Mouse (Mus musculus): ENCODE measurements around the gene Pex5. TPM values are rescaled to one million over a fixed set of nuclear protein-coding genes. Genes with fewer than 3 reads are reported as not detected.
"Not testable (repeated sequence)": the region's sequence is repeated elsewhere in the genome, so short reads cannot be mapped to it uniquely, and the experiment has no call there.

The Pex5 gene
- polyA plus RNA-seq, 1 experiment from 2014 or later, result 26.5 TPM

DNA sequence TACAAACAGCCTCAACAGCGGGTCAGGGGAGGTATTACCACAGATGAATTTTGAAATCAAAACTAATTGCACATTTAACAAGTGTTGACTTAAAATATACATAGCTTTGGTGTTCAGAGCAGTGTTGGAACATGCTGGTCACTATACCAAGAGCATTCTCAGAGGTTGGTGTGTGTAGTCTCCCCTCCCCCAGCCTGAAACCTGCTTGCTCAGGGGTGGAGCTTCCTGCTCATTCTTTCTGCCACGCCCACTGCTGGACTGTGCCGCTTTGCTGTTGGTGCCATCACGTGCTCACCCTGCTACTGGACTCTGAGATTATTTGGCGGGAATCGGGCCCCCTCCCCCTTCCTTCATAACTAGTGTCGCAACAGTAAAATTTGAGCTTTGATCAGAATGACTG lies 10.2 kb upstream of the Pex5 start:
- peak overlapping the region; percentile 56; the same call in 1 of the 2 replicates for H3K27ac ChIP-seq
- peaks cover 10% of the 10 kb centered on the region for H3K27me3 ChIP-seq (replicated peaks)
- H3K9me3 ChIP-seq (replicated peaks); H3K36me3 ChIP-seq; H3K4me3 ChIP-seq: not testable (repeated sequence)
- peak overlapping the region; percentile 46 for H3K4me2 ChIP-seq
- ATAC-seq, result peak; percentile 73
- WGBS (ENCODE audit: insufficient replicate concordance), result 19% methylated on average over 7 of the region's 7 CpGs
- H3K4me1 ChIP-seq, result peaks cover 29% of the 10 kb centered on the region
- H3K9ac ChIP-seq, result peak overlapping the region; percentile 45; the same call in 1 of the 2 replicates

- WGBS (ENCODE audit: insufficient replicate concordance), result 0% methylated on average over 1 of the region's 1 CpGs
Observed at GRCm38 (mm10) chr6:124424068-124424498, 9.2 kb upstream of the Pex5 start.

GRCm38 (mm10) chr6:124418686-124419085 lies 3.8 kb upstream of the Pex5 start:
- 69% methylated on average over 3 of the region's 3 CpGs for WGBS (ENCODE audit: insufficient replicate concordance)
- ATAC-seq, result no peak
- no peak overlapping the region for H3K4me2 ChIP-seq

More at GRCm38 (mm10) chr6:124424068-124424498, 9.2 kb upstream of the Pex5 start:
- H3K4me2 ChIP-seq, result no peak overlapping the region
- H3K36me3 ChIP-seq, result no peaks in the 10 kb centered on the region
- peaks cover 10% of the 10 kb centered on the region for H3K27me3 ChIP-seq (replicated peaks)
- H3K27ac ChIP-seq, result 0 out of 2 replicates have a peak overlapping the region, but pooled peaks have one; percentile 56
- H3K9ac ChIP-seq, result no peak overlapping the region
- H3K9me3 ChIP-seq (replicated peaks), result no peaks in the 10 kb centered on the region
- H3K4me1 ChIP-seq, result peaks cover 29% of the 10 kb centered on the region
- no peak overlapping the region for H3K4me3 ChIP-seq
- ATAC-seq, result peak; percentile 87

DNA sequence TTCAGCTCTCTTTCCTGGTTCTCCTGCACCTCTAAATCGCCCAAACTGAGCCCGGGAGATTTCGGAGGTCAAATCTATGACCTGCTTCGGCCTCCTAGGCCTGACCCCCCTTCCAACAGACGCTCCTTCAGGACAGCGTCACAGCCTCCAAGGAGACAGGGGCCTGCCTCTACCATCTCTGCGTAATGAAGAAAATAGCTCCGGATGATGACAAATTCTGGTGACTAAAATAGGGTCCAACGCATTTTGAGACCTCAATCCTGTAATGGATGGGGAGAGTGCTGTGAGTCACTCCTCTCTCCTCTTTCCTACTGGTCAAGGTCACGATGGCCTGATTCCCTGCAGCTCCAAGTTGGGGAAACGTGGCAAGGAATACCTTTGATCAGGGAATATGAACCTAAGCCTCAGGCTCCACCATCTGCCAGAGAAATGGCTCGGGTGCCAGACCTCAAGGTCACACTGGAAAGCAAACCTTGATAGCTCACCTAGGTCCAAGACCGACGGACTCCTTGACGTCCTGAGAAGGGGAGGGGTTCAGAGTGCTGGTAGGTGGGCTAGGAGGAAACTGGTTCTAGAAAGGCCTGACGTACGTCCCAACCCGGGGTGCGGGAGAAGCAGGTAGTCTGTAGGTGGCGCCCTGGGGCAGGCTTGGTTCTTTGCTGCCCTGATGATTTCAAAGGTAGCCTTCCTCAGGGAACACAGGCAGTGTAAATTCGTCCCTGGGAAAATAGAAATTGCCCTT lies 651 bp upstream of the Pex5 start:
- Histone ChIP-seq H3K27me3 (replicated peaks) (no peaks in the 10 kb centered on the region), H3K9ac (peak overlapping the region; percentile 95), H3K27ac (peak overlapping the region; percentile 67), H3K9me3 (replicated peaks) (no peaks in the 10 kb centered on the region), H3K4me2 (peak overlapping the region; percentile 97), H3K4me3 (peak overlapping the region; percentile 96), H3K4me1 (peaks cover 27% of the 10 kb centered on the region), H3K36me3 (peaks cover 18% of the 10 kb centered on the region)
- 3% methylated on average over 21 of the region's 21 CpGs for WGBS (ENCODE audit: insufficient replicate concordance)
- peak; percentile 56 for ATAC-seq

More at GRCm38 (mm10) chr6:124418686-124419085, 3.8 kb upstream of the Pex5 start:
- Histone ChIP-seq H3K27me3 (replicated peaks) (no peaks in the 10 kb centered on the region), H3K36me3 (no peaks in the 10 kb centered on the region), H3K9ac (no peak overlapping the region), H3K27ac (no peak overlapping the region), H3K4me3 (no peak overlapping the region), H3K4me1 (peaks cover 15% of the 10 kb centered on the region), H3K9me3 (replicated peaks) (no peaks in the 10 kb centered on the region)

DNA sequence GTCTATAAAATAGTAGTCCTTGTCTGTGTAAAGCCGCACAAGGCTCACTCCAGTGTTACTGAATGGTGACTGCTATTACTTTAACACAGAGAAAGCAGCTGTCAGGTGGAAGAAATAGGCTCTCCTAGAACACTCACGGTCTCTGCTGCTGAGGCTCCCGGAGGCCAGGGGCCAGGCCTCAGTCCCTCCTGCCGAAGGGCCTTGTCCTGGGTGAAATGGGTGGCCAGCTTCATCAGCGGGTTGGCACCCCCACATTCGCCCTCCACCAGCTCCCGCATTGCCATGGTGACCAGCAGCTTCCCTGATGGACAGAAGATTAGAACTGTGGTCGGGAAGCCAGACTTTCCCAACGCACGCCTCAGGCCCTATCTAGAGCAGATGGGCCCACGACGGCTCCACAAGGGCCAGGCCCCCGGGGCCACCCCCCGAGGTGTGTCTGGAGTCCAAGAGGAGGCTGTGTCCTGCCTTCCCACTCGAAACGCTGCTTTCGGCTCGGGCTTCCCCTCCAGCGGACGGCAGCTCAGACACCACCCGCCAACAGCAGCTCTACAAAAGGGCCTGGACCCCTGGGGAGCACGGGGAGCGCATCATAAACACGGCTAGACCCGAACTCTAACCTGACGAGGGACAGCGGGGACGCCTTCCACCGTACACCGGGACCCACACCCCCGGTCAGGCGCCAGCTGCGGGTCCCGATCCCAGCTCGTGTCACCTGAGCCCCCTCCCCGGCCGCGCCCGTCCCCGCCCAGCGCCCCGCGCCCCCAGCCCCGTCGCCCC lies 529 bp downstream of the Pex5 start:
- WGBS (ENCODE audit: insufficient replicate concordance), result 2% methylated on average over 41 of the region's 45 CpGs
- H3K4me1 ChIP-seq, result peaks cover 27% of the 10 kb centered on the region
- peak; percentile 62 for ATAC-seq

DNA sequence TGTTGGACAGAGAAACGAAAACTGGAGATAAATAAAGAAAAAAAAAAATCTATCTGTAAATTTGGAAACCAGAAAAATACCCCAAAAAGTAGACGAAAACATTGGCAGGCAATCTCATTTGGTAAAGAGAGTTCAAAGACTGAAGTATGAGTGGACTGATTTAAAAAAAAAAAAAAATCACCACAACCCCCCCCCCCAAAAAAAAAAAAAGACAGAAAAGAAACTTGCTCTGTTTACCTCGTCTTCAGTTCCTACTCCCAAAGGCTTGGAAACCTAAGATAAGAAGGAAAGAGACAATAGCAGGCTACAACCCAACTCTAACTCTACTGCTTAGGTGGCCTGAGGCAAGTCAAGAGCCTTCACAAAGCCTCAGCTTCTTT lies 1.1 kb downstream of the Pex5 start:
- H3K4me3 ChIP-seq, result peak overlapping the region; percentile 96
- H3K4me2 ChIP-seq, result peak overlapping the region; percentile 97
- WGBS (ENCODE audit: insufficient replicate concordance), result 46% methylated on average over 3 of the region's 3 CpGs
- H3K4me1 ChIP-seq, result peaks cover 27% of the 10 kb centered on the region
- H3K36me3 ChIP-seq, result peaks cover 25% of the 10 kb centered on the region
- peak overlapping the region; percentile 87 for H3K27ac ChIP-seq
- no peak; the same call in 1 of the 2 replicates for ATAC-seq
- peak overlapping the region; percentile 95 for H3K9ac ChIP-seq
- no peaks in the 10 kb centered on the region for H3K9me3 ChIP-seq (replicated peaks)
- no peaks in the 10 kb centered on the region for H3K27me3 ChIP-seq (replicated peaks)

More for the DNA sequence above, 529 bp downstream of the Pex5 start:
- Histone ChIP-seq H3K4me3 (peak overlapping the region; percentile 96), H3K9ac (peak overlapping the region; percentile 95), H3K4me2 (peak overlapping the region; percentile 97), H3K36me3 (peaks cover 19% of the 10 kb centered on the region), H3K27ac (peak overlapping the region; percentile 87), H3K27me3 (replicated peaks) (no peaks in the 10 kb centered on the region), H3K9me3 (replicated peaks) (no peaks in the 10 kb centered on the region)

- no peak overlapping the region for H3K4me2 ChIP-seq
- peaks cover 75% of the 10 kb centered on the region for H3K36me3 ChIP-seq
- no peaks in the 10 kb centered on the region for H3K9me3 ChIP-seq (replicated peaks)
- no peak overlapping the region for H3K9ac ChIP-seq
- no peak overlapping the region for H3K27ac ChIP-seq
- H3K27me3 ChIP-seq (replicated peaks), result no peaks in the 10 kb centered on the region
- H3K4me1 ChIP-seq, result peaks cover 9% of the 10 kb centered on the region
- no peak for ATAC-seq
- no peak overlapping the region for H3K4me3 ChIP-seq
- WGBS (ENCODE audit: insufficient replicate concordance), result 87% methylated on average over 5 of the region's 5 CpGs
Observed at GRCm38 (mm10) chr6:124408355-124408754, 6.5 kb downstream of the Pex5 start.

- H3K27ac ChIP-seq, result no peak overlapping the region
- ATAC-seq, result peak; percentile 21; the same call in 1 of the 2 replicates
Observed at GRCm38 (mm10) chr6:124407180-124407579, 7.7 kb downstream of the Pex5 start.

DNA sequence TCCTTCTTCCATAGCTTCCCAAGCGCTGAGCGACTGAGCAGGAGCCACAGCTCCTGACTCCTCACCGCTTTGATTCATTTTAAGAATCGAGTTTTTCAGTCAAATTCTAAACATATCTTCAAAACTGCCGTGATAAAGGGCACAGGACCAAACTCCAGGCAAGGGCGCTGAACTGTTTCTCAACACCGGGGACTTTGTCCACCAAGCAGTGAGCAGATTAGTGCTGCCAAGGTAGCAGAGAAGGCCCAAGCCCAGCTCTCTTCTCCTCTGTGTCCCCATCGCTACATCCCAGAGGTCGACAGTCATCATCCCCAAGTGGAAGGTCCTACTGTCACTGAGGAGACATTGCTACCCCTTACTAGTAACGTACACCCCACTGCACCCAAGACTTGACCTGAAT lies 8.5 kb downstream of the Pex5 start:
- ATAC-seq, result no peak
- no peak overlapping the region for H3K4me3 ChIP-seq
- 83% methylated on average over 10 of the region's 10 CpGs for WGBS (ENCODE audit: insufficient replicate concordance)
- no peaks in the 10 kb centered on the region for H3K4me1 ChIP-seq
- H3K27me3 ChIP-seq (replicated peaks), result no peaks in the 10 kb centered on the region
- no peak overlapping the region for H3K4me2 ChIP-seq
- peaks cover 82% of the 10 kb centered on the region for H3K36me3 ChIP-seq
- no peak overlapping the region for H3K27ac ChIP-seq
- H3K9me3 ChIP-seq (replicated peaks), result no peaks in the 10 kb centered on the region
- H3K9ac ChIP-seq, result no peak overlapping the region

More at GRCm38 (mm10) chr6:124407180-124407579, 7.7 kb downstream of the Pex5 start:
- H3K4me3 ChIP-seq, result no peak overlapping the region
- no peaks in the 10 kb centered on the region for H3K27me3 ChIP-seq (replicated peaks)
- H3K36me3 ChIP-seq, result peaks cover 84% of the 10 kb centered on the region
- H3K9me3 ChIP-seq (replicated peaks), result no peaks in the 10 kb centered on the region
- H3K9ac ChIP-seq, result no peak overlapping the region
- H3K4me2 ChIP-seq, result no peak overlapping the region
- no peaks in the 10 kb centered on the region for H3K4me1 ChIP-seq

- H3K9ac ChIP-seq, result no peak overlapping the region
- H3K4me1 ChIP-seq, result no peaks in the 10 kb centered on the region
- peaks cover 87% of the 10 kb centered on the region for H3K36me3 ChIP-seq
- no peak for ATAC-seq
- H3K4me3 ChIP-seq, result no peak overlapping the region
- H3K9me3 ChIP-seq (replicated peaks), result no peaks in the 10 kb centered on the region
- H3K4me2 ChIP-seq, result no peak overlapping the region
- no peak overlapping the region for H3K27ac ChIP-seq
- whole genome bisulfite sequencing (ENCODE audit: insufficient replicate concordance), result 72% methylated on average over 6 of the region's 6 CpGs
- no peaks in the 10 kb centered on the region for H3K27me3 ChIP-seq (replicated peaks)
Observed at GRCm38 (mm10) chr6:124399738-124400137, 15.1 kb downstream of the Pex5 start.

GRCm38 (mm10) chr6:124394991-124395390 lies 19.9 kb downstream of the Pex5 start:
- H3K27ac ChIP-seq; H3K9me3 ChIP-seq (replicated peaks); ATAC-seq; H3K9ac ChIP-seq; H3K4me1 ChIP-seq; H3K4me2 ChIP-seq; H3K27me3 ChIP-seq (replicated peaks); H3K4me3 ChIP-seq: not testable (repeated sequence)
- H3K36me3 ChIP-seq, result peaks cover 42% of the 10 kb centered on the region
- 86% methylated on average over 3 of the region's 3 CpGs for WGBS (ENCODE audit: insufficient replicate concordance)

GRCm38 (mm10) chr6:124380142-124380541 lies 34.7 kb downstream of the Pex5 start:
- H3K27ac ChIP-seq, result no peak overlapping the region
- no peaks in the 10 kb centered on the region for H3K27me3 ChIP-seq (replicated peaks)
- no peak overlapping the region for H3K9ac ChIP-seq
- H3K9me3 ChIP-seq (replicated peaks), result no peaks in the 10 kb centered on the region
- no peak for ATAC-seq
- 19% methylated on average over 5 of the region's 5 CpGs for WGBS (ENCODE audit: insufficient replicate concordance)
- H3K4me1 ChIP-seq, result peaks cover 36% of the 10 kb centered on the region
- H3K36me3 ChIP-seq, result no peaks in the 10 kb centered on the region
- no peak overlapping the region for H3K4me3 ChIP-seq
- no peak overlapping the region for H3K4me2 ChIP-seq

Data from liver, embryonic 12.5 days (tissue).